Mouse (Mus musculus): ENCODE data around the gene Dpp6. TPM values are rescaled to one million over a fixed set of nuclear protein-coding genes. Genes with fewer than 3 reads are reported as not detected.
A peak's percentile ranks its signal among the peaks of the same experiment; 100 is the strongest.

Dpp6 gene
- polyA plus RNA-seq, 1 experiment from 2014 or later: 100 TPM

DNA sequence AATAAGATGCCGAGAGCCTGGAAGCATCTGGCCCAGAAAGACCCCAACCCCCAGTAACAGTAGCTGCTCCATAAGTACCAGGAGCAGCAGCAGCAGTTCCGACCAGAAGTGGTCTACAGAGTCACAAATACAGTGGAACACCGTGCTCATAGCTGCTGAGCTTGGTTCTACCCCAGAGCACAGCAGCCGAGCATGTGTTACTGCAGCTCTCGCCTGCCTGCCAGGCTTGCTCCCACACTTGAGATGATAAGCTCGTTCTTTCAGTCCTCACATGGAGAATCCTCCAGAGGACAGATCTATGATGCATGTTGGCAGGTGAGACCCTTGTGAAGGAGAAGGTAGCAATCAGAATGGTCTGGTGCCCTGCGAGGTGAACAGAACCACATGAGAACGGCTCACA lies 474.4 kb downstream of the Dpp6 start:
- H3K27ac ChIP-seq (ENCODE audit: low read depth, low read length): no peak overlapping the region
- no peaks in the 10 kb centered on the region for H3K27me3 ChIP-seq (ENCODE audit: control insufficient read depth, insufficient read depth, low read length)
- H3K36me3 ChIP-seq (ENCODE audit: control insufficient read depth, insufficient read depth, low read length): no peaks in the 10 kb centered on the region
- no peak overlapping the region for H3K9ac ChIP-seq (replicated peaks; ENCODE audit: low read depth, low read length)
- ATAC-seq (ENCODE audit: low read depth): no peak
- 90% methylated on average over 8 of the region's 8 CpGs for WGBS
- H3K4me1 ChIP-seq (ENCODE audit: control insufficient read depth, insufficient read depth, low read length): no peaks in the 10 kb centered on the region
- H3K9me3 ChIP-seq (ENCODE audit: control insufficient read depth, low read length): no peaks in the 10 kb centered on the region
- H3K4me2 ChIP-seq (ENCODE audit: low read depth, low read length): no peak overlapping the region
- no peak overlapping the region for H3K4me3 ChIP-seq (ENCODE audit: low read depth, low read length)

DNA sequence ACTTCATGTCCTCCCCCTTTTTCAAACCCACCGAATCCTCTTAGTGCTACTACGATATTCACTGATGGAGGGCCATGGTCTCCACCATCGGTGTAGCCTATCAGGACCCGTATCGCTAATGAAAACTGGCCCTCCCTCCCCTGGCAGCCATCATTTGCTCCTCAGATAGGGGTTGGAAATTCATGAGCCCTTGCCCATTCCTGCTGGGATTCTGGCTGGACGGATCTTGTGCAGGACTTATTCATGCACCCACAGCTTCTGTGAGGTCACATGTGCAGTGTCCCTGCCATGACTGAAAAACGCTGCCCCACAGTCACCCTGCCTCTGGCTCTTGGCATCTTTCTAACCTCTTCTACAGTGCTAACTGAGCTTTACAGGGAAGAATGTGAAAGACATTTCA lies 475.2 kb downstream of the Dpp6 start:
- H3K4me3 ChIP-seq (ENCODE audit: low read depth, low read length): no peak overlapping the region
- no peak overlapping the region for H3K4me2 ChIP-seq (ENCODE audit: low read depth, low read length)
- H3K36me3 ChIP-seq (ENCODE audit: control insufficient read depth, insufficient read depth, low read length): no peaks in the 10 kb centered on the region
- H3K27me3 ChIP-seq (ENCODE audit: control insufficient read depth, insufficient read depth, low read length): no peaks in the 10 kb centered on the region
- H3K27ac ChIP-seq (ENCODE audit: low read depth, low read length): no peak overlapping the region
- no peaks in the 10 kb centered on the region for H3K4me1 ChIP-seq (ENCODE audit: control insufficient read depth, insufficient read depth, low read length)
- H3K9ac ChIP-seq (replicated peaks; ENCODE audit: low read depth, low read length): no peak overlapping the region
- no peaks in the 10 kb centered on the region for H3K9me3 ChIP-seq (ENCODE audit: control insufficient read depth, low read length)
- ATAC-seq (ENCODE audit: low read depth): no peak
- 90% methylated on average over 7 of the region's 7 CpGs for WGBS

DNA sequence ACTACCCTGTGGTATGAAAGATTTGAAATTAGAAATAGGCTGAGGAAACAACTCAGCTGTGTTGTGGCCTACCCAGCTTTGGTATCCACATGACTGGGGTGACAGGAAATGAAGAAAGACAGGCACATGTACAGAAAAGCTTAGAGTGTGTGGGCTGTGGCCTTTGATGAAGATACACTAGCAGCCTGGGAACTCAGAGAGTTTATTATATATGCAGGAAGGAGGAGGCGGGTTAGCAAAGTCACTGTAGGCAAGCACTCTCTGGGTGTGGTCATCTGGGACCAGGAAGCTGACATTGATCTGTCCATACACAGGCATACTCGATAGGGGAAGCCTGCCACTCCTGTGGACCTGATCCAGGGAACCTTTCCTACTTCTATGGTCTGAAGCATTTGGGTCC lies 487.1 kb downstream of the Dpp6 start:
- 0 out of 2 replicates have a peak, but pooled peaks cover 5% of the 10 kb centered on the region for H3K4me1 ChIP-seq (ENCODE audit: control insufficient read depth, insufficient read depth, low read length)
- H3K9me3 ChIP-seq (ENCODE audit: control insufficient read depth, low read length): no peaks in the 10 kb centered on the region
- no peaks in the 10 kb centered on the region for H3K27me3 ChIP-seq (ENCODE audit: control insufficient read depth, insufficient read depth, low read length)
- no peak overlapping the region for H3K9ac ChIP-seq (replicated peaks; ENCODE audit: low read depth, low read length)
- no peak overlapping the region for H3K27ac ChIP-seq (ENCODE audit: low read depth, low read length)
- H3K36me3 ChIP-seq (ENCODE audit: control insufficient read depth, insufficient read depth, low read length): no peaks in the 10 kb centered on the region
- no peak overlapping the region for H3K4me3 ChIP-seq (ENCODE audit: low read depth, low read length)
- 82% methylated on average over 2 of the region's 2 CpGs for WGBS
- H3K4me2 ChIP-seq (ENCODE audit: low read depth, low read length): no peak overlapping the region
- ATAC-seq (ENCODE audit: low read depth): no peak

DNA sequence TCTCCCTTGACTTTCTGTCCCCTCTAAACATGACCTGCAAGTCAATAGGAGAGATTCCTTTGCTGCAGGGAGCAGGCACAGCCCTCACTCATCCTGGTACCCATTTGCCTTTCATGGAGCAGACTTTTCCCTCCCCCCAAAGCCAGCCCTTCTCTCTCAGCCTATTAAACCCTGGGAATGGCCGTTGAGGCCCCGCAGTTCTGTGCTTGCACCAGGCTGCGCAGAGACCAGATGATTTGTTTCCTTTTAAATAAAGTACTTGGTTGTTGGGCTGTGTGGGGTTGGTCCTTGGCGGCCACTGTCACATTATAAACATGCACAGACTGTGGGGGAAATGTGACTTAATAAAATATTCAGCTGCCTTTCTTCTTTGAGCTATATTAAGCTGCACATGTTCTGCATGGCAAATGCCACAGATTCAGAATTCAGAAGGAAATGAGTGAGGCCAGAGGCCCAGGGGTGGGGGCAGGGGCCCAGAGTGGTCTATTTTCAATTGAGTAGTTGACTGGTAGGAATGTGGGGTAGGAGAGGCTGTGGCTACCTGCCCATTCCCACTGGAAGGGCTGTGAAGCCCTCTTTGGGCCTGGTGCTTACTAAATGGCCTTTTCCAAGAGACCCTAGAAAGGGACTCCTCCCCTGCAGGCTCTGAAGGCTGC lies 489.6 kb downstream of the Dpp6 start:
- Histone ChIP-seq H3K27me3 (ENCODE audit: control insufficient read depth, insufficient read depth, low read length) (no peaks in the 10 kb centered on the region), H3K9ac (replicated peaks; ENCODE audit: low read depth, low read length) (no peak overlapping the region), H3K9me3 (ENCODE audit: control insufficient read depth, low read length) (no peaks in the 10 kb centered on the region), H3K4me1 (ENCODE audit: control insufficient read depth, insufficient read depth, low read length) (0 out of 2 replicates have a peak, but pooled peaks cover 5% of the 10 kb centered on the region), H3K27ac (ENCODE audit: low read depth, low read length) (peak overlapping the region; percentile 55), H3K36me3 (ENCODE audit: control insufficient read depth, insufficient read depth, low read length) (no peaks in the 10 kb centered on the region), H3K4me3 (ENCODE audit: low read depth, low read length) (no peak overlapping the region), H3K4me2 (ENCODE audit: low read depth, low read length) (no peak overlapping the region)
- 19% methylated on average over 4 of the region's 4 CpGs for WGBS
- ATAC-seq (ENCODE audit: low read depth): peak; percentile 93

DNA sequence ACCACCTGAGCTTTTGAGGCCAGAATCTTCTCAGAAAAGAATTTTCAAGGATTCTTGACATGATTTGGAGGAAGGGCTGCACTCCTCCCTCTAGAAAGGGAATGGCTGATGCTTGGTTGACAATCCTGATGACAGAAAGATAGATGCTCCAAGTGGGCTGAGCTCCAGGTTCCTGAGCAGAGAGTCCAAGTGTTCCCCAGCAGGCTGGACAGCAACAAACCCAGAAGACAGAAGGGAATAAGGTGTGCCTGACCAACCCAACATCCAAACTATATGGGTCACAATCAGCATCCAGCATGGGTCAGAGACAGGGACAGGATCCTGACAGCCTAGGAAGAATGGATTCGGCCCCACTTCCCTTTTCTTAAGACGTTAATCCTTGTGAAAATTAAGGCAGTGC lies 493.2 kb downstream of the Dpp6 start:
- H3K4me1 ChIP-seq (ENCODE audit: control insufficient read depth, insufficient read depth, low read length): 0 out of 2 replicates have a peak, but pooled peaks cover 5% of the 10 kb centered on the region
- no peaks in the 10 kb centered on the region for H3K9me3 ChIP-seq (ENCODE audit: control insufficient read depth, low read length)
- no peak overlapping the region for H3K27ac ChIP-seq (ENCODE audit: low read depth, low read length)
- no peaks in the 10 kb centered on the region for H3K27me3 ChIP-seq (ENCODE audit: control insufficient read depth, insufficient read depth, low read length)
- no peaks in the 10 kb centered on the region for H3K36me3 ChIP-seq (ENCODE audit: control insufficient read depth, insufficient read depth, low read length)
- 93% methylated on average over 2 of the region's 2 CpGs for WGBS
- ATAC-seq (ENCODE audit: low read depth): no peak
- H3K9ac ChIP-seq (replicated peaks; ENCODE audit: low read depth, low read length): no peak overlapping the region
- H3K4me2 ChIP-seq (ENCODE audit: low read depth, low read length): no peak overlapping the region
- no peak overlapping the region for H3K4me3 ChIP-seq (ENCODE audit: low read depth, low read length)

DNA sequence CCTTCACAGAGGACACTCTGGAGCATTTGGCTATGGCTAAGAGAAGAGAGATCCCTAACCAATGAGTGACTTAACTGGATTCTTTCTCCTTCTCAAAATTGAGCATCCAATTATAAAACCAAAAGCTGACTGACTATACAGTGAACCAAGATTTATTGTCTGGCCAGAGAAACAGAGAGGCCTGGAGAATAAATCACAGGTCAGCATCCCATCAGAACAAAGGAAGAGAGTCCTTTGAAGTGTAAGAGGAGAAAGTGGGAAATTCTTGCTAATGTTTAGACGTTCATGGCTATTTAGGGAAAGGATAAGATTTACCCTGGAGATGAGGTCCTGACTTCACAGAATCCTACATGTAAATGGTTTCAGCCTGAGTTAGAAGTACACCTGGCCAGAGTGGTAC lies 499.7 kb downstream of the Dpp6 start:
- H3K36me3 ChIP-seq (ENCODE audit: control insufficient read depth, insufficient read depth, low read length): no peaks in the 10 kb centered on the region
- H3K27ac ChIP-seq (ENCODE audit: low read depth, low read length): no peak overlapping the region
- no peak overlapping the region for H3K4me2 ChIP-seq (ENCODE audit: low read depth, low read length)
- no peaks in the 10 kb centered on the region for H3K4me1 ChIP-seq (ENCODE audit: control insufficient read depth, insufficient read depth, low read length)
- no peaks in the 10 kb centered on the region for H3K27me3 ChIP-seq (ENCODE audit: control insufficient read depth, insufficient read depth, low read length)
- WGBS: 3% methylated on average over 1 of the region's 1 CpGs
- ATAC-seq (ENCODE audit: low read depth): no peak
- H3K9me3 ChIP-seq (ENCODE audit: control insufficient read depth, low read length): no peaks in the 10 kb centered on the region
- H3K4me3 ChIP-seq (ENCODE audit: low read depth, low read length): no peak overlapping the region
- H3K9ac ChIP-seq (replicated peaks; ENCODE audit: low read depth, low read length): no peak overlapping the region

DNA sequence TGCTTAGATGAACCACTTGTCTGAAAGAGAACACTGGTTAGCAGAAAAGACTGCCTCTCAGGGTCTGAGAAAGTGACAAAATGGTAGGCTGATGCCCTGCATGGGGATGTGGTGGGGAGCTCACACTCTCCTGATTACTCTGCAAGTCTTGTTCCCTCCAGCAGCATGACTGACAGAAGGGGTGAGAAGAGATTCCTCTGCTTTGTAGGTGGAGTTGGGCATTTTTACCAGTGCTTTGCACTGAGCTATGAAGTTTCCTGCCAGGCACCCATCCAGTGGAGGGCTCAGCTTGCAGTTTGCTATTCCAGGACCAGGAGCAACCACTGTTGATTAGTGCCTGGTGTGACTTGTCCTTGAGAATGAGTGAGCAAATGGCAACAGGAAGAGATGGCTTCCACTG lies 500.3 kb downstream of the Dpp6 start:
- H3K4me3 ChIP-seq (ENCODE audit: low read depth, low read length): no peak overlapping the region
- ATAC-seq (ENCODE audit: low read depth): no peak
- H3K27ac ChIP-seq (ENCODE audit: low read depth, low read length): no peak overlapping the region
- no peaks in the 10 kb centered on the region for H3K9me3 ChIP-seq (ENCODE audit: control insufficient read depth, low read length)
- no peak overlapping the region for H3K9ac ChIP-seq (replicated peaks; ENCODE audit: low read depth, low read length)
- no peaks in the 10 kb centered on the region for H3K36me3 ChIP-seq (ENCODE audit: control insufficient read depth, insufficient read depth, low read length)
- H3K4me1 ChIP-seq (ENCODE audit: control insufficient read depth, insufficient read depth, low read length): no peaks in the 10 kb centered on the region
- no peak overlapping the region for H3K4me2 ChIP-seq (ENCODE audit: low read depth, low read length)
- H3K27me3 ChIP-seq (ENCODE audit: control insufficient read depth, insufficient read depth, low read length): no peaks in the 10 kb centered on the region

DNA sequence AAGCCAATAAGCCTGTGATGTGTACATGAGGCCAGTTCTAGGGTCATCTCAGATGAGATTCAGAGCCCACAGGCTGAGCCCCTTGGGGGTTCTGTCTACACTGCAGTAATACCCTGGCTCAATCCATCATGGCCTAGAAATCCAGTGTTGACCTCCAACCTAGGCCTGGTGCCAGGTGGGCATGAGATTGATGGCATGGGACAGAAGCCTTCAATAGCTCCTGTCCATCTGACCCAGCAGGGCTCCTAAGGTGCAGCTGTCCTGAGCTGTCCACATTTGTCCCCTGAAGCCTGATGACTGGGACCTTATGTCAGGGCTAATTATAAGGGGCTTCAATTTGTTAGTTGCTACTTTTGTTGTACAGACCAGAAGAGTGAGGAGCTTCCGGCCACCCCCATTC lies 500.8 kb downstream of the Dpp6 start:
- Histone ChIP-seq H3K36me3 (ENCODE audit: control insufficient read depth, insufficient read depth, low read length) (no peaks in the 10 kb centered on the region), H3K9ac (replicated peaks; ENCODE audit: low read depth, low read length) (no peak overlapping the region), H3K4me2 (ENCODE audit: low read depth, low read length) (no peak overlapping the region), H3K4me1 (ENCODE audit: control insufficient read depth, insufficient read depth, low read length) (no peaks in the 10 kb centered on the region), H3K27ac (ENCODE audit: low read depth, low read length) (no peak overlapping the region), H3K4me3 (ENCODE audit: low read depth, low read length) (no peak overlapping the region), H3K27me3 (ENCODE audit: control insufficient read depth, insufficient read depth, low read length) (no peaks in the 10 kb centered on the region), H3K9me3 (ENCODE audit: control insufficient read depth, low read length) (no peaks in the 10 kb centered on the region)
- WGBS: 86% methylated on average over 1 of the region's 1 CpGs
- no peak for ATAC-seq (ENCODE audit: low read depth)

DNA sequence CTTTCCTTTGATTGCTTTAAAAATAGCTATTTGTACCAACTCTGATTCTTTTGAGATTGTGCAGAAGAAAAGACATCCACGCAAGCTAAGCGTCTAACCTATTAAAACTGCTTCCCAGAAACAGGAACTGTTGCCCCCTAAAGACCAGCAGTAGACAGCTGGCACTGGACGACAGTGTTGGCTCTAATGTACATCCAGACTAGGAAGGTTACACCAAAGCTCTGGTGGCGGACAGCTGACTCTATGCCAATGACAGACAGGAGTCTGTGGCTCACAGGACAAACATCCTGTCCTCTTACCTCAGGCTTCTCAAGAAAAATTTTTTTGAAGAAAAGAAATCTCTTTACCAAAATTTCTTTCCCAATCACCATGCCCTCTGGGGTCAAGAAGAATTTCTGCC lies 502.7 kb downstream of the Dpp6 start:
- H3K4me3 ChIP-seq (ENCODE audit: low read depth, low read length): no peak overlapping the region
- no peak overlapping the region for H3K4me2 ChIP-seq (ENCODE audit: low read depth, low read length)
- no peaks in the 10 kb centered on the region for H3K9me3 ChIP-seq (ENCODE audit: control insufficient read depth, low read length)
- H3K27ac ChIP-seq (ENCODE audit: low read depth, low read length): no peak overlapping the region
- no peak overlapping the region for H3K9ac ChIP-seq (replicated peaks; ENCODE audit: low read depth, low read length)
- WGBS: 94% methylated on average over 4 of the region's 4 CpGs
- no peaks in the 10 kb centered on the region for H3K36me3 ChIP-seq (ENCODE audit: control insufficient read depth, insufficient read depth, low read length)
- no peaks in the 10 kb centered on the region for H3K4me1 ChIP-seq (ENCODE audit: control insufficient read depth, insufficient read depth, low read length)
- H3K27me3 ChIP-seq (ENCODE audit: control insufficient read depth, insufficient read depth, low read length): no peaks in the 10 kb centered on the region
- no peak for ATAC-seq (ENCODE audit: low read depth)
